Mouse (Mus musculus) CH12.LX (cell line): ENCODE results near the gene E330017A01Rik. TPM values are rescaled to one million over a fixed set of nuclear protein-coding genes. Genes with fewer than 3 reads are reported as not detected.
A peak's percentile ranks its signal among the peaks of the same experiment; 100 is the strongest.

Experiments used
- DNase-seq: peaks from one replicate; pipeline ENCODE4 v3.0.0-alpha.2; 2013; ENCODE audit errors: extremely low read depth
- H3K27ac ChIP-seq: 2 replicates; pipeline ENCODE4 v1.5.1; 2012; ENCODE audit warnings: low read depth, mild to moderate bottlenecking, control low read depth, moderate library complexity; ENCODE audit not compliant: insufficient read depth
- H3K27me3 ChIP-seq: replicated peaks from 2 replicates; pipeline ENCODE3; 2012; ENCODE audit warnings: inconsistent platforms
- H3K36me3 ChIP-seq, 2 experiments: replicated peaks in 1 of 2; 2 replicates each; pipeline versions ENCODE3 to v1.6.1; 2012; ENCODE audit warnings: inconsistent platforms in 1 of 2, low read length in 1 of 2, mild to moderate bottlenecking in 1 of 2, mixed read lengths in 1 of 2, moderate library complexity in 1 of 2; ENCODE audit not compliant: control insufficient read depth in 1 of 2, insufficient read depth in 1 of 2
- H3K4me1 ChIP-seq, 2 experiments: 2 replicates each; pipeline ENCODE4 v1.6.1; 2012; ENCODE audit warnings: inconsistent platforms in 1 of 2, moderate library complexity in 1 of 2; ENCODE audit not compliant: insufficient read depth in 2 of 2, control insufficient read depth in 1 of 2
- H3K4me2 ChIP-seq: 2 replicates; pipeline ENCODE4 v1.6.1; 2012; ENCODE audit warnings: low read depth, mild to moderate bottlenecking, control low read depth; ENCODE audit not compliant: poor library complexity, insufficient read depth, severe bottlenecking
- H3K4me3 ChIP-seq, 3 experiments: fragments of 150-350 bp in 1 of 3; sonication (generic) in 1 of 3; replicated peaks in 1 of 3; 2 replicates each; pipeline versions ENCODE3 to v1.5.1; 2011 to 2012; ENCODE audit warnings: low read depth in 2 of 3, low read length in 2 of 3, mild to moderate bottlenecking in 2 of 3, moderate library complexity in 2 of 3, control low read depth in 1 of 3, improper control_type of control experiment in 1 of 3, inconsistent platforms in 1 of 3, mixed read lengths in 1 of 3; ENCODE audit not compliant: poor library complexity in 1 of 3
- H3K79me2 ChIP-seq: replicated peaks from 2 replicates; pipeline ENCODE4 v1.6.1; 2012; ENCODE audit warnings: mild to moderate bottlenecking, moderate library complexity; ENCODE audit not compliant: control insufficient read depth, poor library complexity, insufficient read depth, severe bottlenecking; ENCODE audit errors: extremely low read depth
- H3K9ac ChIP-seq: 2 replicates; pipeline ENCODE4 v1.6.1; 2012; ENCODE audit warnings: low read depth, mild to moderate bottlenecking, control low read depth, moderate library complexity; ENCODE audit not compliant: insufficient read depth
- H3K9me3 ChIP-seq: replicated peaks from 2 replicates; pipeline ENCODE3; 2012; ENCODE audit warnings: low read length, inconsistent platforms, mixed read lengths
- CHD1 ChIP-seq: IDR thresholded peaks from 2 replicates; pipeline ENCODE4 v1.6.1; 2012; ENCODE audit warnings: low read depth, low read length, improper control_type of control experiment, inconsistent platforms
- CTCF ChIP-seq, 2 experiments: IDR thresholded peaks in 1 of 2; conservative IDR thresholded peaks in 1 of 2; 2 replicates each; pipeline ENCODE4 v1.5.1; 2011 to 2012; ENCODE audit warnings: low read depth in 2 of 2, low read length in 2 of 2, improper control_type of control experiment in 1 of 2, inconsistent platforms in 1 of 2, mild to moderate bottlenecking in 1 of 2, moderate library complexity in 1 of 2
- ELF1 ChIP-seq: IDR thresholded peaks from 2 replicates; pipeline ENCODE4 v1.6.1; 2014; ENCODE audit warnings: low read depth, mild to moderate bottlenecking, inconsistent platforms, low read length, improper control_type of control experiment
- HCFC1 ChIP-seq: IDR thresholded peaks from 2 replicates; pipeline ENCODE4 v1.6.1; 2012; ENCODE audit warnings: low read depth, mild to moderate bottlenecking, inconsistent platforms, low read length, improper control_type of control experiment
- IRF4 ChIP-seq: IDR thresholded peaks from 2 replicates; pipeline ENCODE4 v1.6.1; 2014; ENCODE audit warnings: low read depth, mild to moderate bottlenecking, inconsistent platforms, low read length, improper control_type of control experiment
- KAT2A ChIP-seq: IDR thresholded peaks from 2 replicates; pipeline ENCODE4 v1.6.1; 2012; ENCODE audit warnings: low read length, improper control_type of control experiment, inconsistent platforms; ENCODE audit not compliant: insufficient replicate concordance
- MAX ChIP-seq: IDR thresholded peaks from 2 replicates; pipeline ENCODE4 v1.6.1; 2011; ENCODE audit warnings: low read length, improper control_type of control experiment
- MAZ ChIP-seq: IDR thresholded peaks from 2 replicates; pipeline ENCODE4 v1.6.1; 2012; ENCODE audit warnings: low read depth, mild to moderate bottlenecking, inconsistent platforms, low read length, improper control_type of control experiment, moderate library complexity
- MXI1 ChIP-seq: IDR thresholded peaks from 2 replicates; pipeline ENCODE4 v1.6.1; 2011; ENCODE audit warnings: mild to moderate bottlenecking, low read depth, low read length, improper control_type of control experiment
- MYC ChIP-seq: IDR thresholded peaks from 2 replicates; pipeline ENCODE4 v1.6.1; 2011; ENCODE audit warnings: low read depth, mild to moderate bottlenecking, improper control_type of control experiment, low read length
- NRF1 ChIP-seq: IDR thresholded peaks from 2 replicates; pipeline ENCODE4 v1.6.1; 2014; ENCODE audit warnings: low read depth, mild to moderate bottlenecking, inconsistent platforms, low read length, improper control_type of control experiment, moderate library complexity
- PAX5 ChIP-seq: IDR thresholded peaks from 2 replicates; pipeline ENCODE4 v1.6.1; 2012; ENCODE audit warnings: low read length, inconsistent platforms, mixed read lengths
- POLR2A ChIP-seq: IDR thresholded peaks from 2 replicates; pipeline ENCODE4 v1.6.1; 2011; ENCODE audit warnings: low read depth, mild to moderate bottlenecking, improper control_type of control experiment, low read length
- POLR2AphosphoS2 ChIP-seq: IDR thresholded peaks from 2 replicates; pipeline ENCODE4 v1.6.1; 2011; ENCODE audit warnings: low read depth, low read length, improper control_type of control experiment
- RAD21 ChIP-seq: IDR thresholded peaks from 2 replicates; pipeline ENCODE4 v1.6.1; 2011; ENCODE audit warnings: low read depth, mild to moderate bottlenecking, low read length, improper control_type of control experiment, moderate library complexity
- RCOR1 ChIP-seq: conservative IDR thresholded peaks from 2 replicates; pipeline ENCODE4 v1.6.1; 2012; ENCODE audit warnings: low read depth, mild to moderate bottlenecking, inconsistent platforms, low read length, improper control_type of control experiment
- SMC3 ChIP-seq: IDR thresholded peaks from 2 replicates; pipeline ENCODE4 v1.6.1; 2011; ENCODE audit warnings: low read depth, low read length, improper control_type of control experiment
- TCF12 ChIP-seq: IDR thresholded peaks from 2 replicates; pipeline ENCODE4 v1.6.1; 2014; ENCODE audit warnings: low read depth, mild to moderate bottlenecking, inconsistent platforms, low read length, improper control_type of control experiment
- USF1 ChIP-seq: IDR thresholded peaks from 2 replicates; pipeline ENCODE4 v1.6.1; 2014; ENCODE audit warnings: low read depth, mild to moderate bottlenecking, inconsistent platforms, low read length, improper control_type of control experiment
- USF2 ChIP-seq: conservative IDR thresholded peaks from 2 replicates; pipeline ENCODE4 v1.6.1; 2011; ENCODE audit warnings: low read depth, low read length, improper control_type of control experiment
- ZNF384 ChIP-seq: IDR thresholded peaks from 2 replicates; pipeline ENCODE4 v1.6.1; 2012; ENCODE audit warnings: low read depth, low read length, improper control_type of control experiment, inconsistent platforms
- dilution Hi-C: fragments of 300-500 bp; cut with MboI; formaldehyde crosslinking; loops from 2 replicates; pipeline ENCODE4 v1.14.3; 2020; ENCODE audit warnings: low sequenced_read_pairs; ENCODE audit not compliant: extremely low pct_unique_long_range_greater_than_20kb, extremely low pct_ligation_motif_present
- in situ Hi-C: fragments of 300-500 bp; cut with MboI; formaldehyde crosslinking; loops from 3 replicates; pipeline ENCODE4 v1.14.3; 2019; ENCODE audit warnings: low sequenced_read_pairs, low pct_ligation_motif_present, low pct_unique_long_range_greater_than_20kb, mixed read lengths
- polyA plus RNA-seq: library from polyadenylated mRNA; unstranded; fragments of >175 nt; gene quantifications from 2 replicates; pipeline ENCODE4 v1.2.1, GENCODE M21; 2012; ENCODE audit warnings: low read depth; ENCODE audit not compliant: insufficient read length
- total RNA-seq, 2 experiments: library from RNA; depleted of rRNA; stranded (reverse); fragments of 300-350 nt in 1 of 2; fragments of >200 nt in 1 of 2; gene quantifications; 2 replicates each; pipeline ENCODE4 v1.2.3; 2012 to 2014

The E330017A01Rik gene
- total and polyA plus RNA-seq, 3 experiments = 0.21 TPM; not detected in 2

GRCm38 (mm10) chr16:58628336-58628680 is 10.2 kb downstream of the E330017A01Rik start:
- no peak overlapping the region for H3K4me3 ChIP-seq
- peaks cover 4 to 6% of the 10 kb centered on the region in 2 experiments; a peak in 2 of 4 replicates for H3K4me1 ChIP-seq
- DNase-seq = no peak
- no peak overlapping the region for H3K4me2 ChIP-seq
- H3K27ac ChIP-seq = no peak overlapping the region
- H3K27me3 ChIP-seq = no peaks in the 10 kb centered on the region
- H3K9me3 ChIP-seq = no peaks in the 10 kb centered on the region
- dilution Hi-C loops (no loop called here), in situ Hi-C loops (loop anchor here (5.0 to 25.0 kb wide), 2 partner anchors 39 to 1016 kb away; partner anchors contain the start of gene Cmss1)
- H3K79me2 ChIP-seq = no peaks in the 10 kb centered on the region
- H3K9ac ChIP-seq = no peak overlapping the region
- TF ChIP-seq RAD21 = no peak
- no peak for TF ChIP-seq USF2
- TF ChIP-seq NRF1 = no peak
- no peak for TF ChIP-seq RCOR1
- TF ChIP-seq CHD1 = no peak
- no peak for TF ChIP-seq KAT2A
- no peak for TF ChIP-seq IRF4
- no peak for TF ChIP-seq ELF1
- no peak for TF ChIP-seq MYC
- TF ChIP-seq SMC3 = no peak
- no peak for TF ChIP-seq USF1
- no peak for TF ChIP-seq PAX5
- TF ChIP-seq POLR2AphosphoS2 = no peak
- TF ChIP-seq TCF12 = no peak
- no peak for TF ChIP-seq ZNF384
- no peak for TF ChIP-seq MAZ
- TF ChIP-seq MXI1 = no peak
- no peak for TF ChIP-seq MAX
- TF ChIP-seq HCFC1 = no peak
- no peak for TF ChIP-seq POLR2A
- no peaks in the 10 kb centered on the region for H3K36me3 ChIP-seq

- Histone ChIP-seq H3K9ac (no peak overlapping the region), H3K4me3 (no peak overlapping the region), H3K36me3 (no peaks in the 10 kb centered on the region), H3K4me2 (no peak overlapping the region), H3K4me1 (peaks cover 4 to 6% of the 10 kb centered on the region in 2 experiments; a peak in 2 of 4 replicates), H3K27me3 (no peaks in the 10 kb centered on the region), H3K9me3 (no peaks in the 10 kb centered on the region), H3K79me2 (no peaks in the 10 kb centered on the region), H3K27ac (no peak overlapping the region)
- TF ChIP-seq SMC3 (peak; percentile 65), CTCF (conservative IDR thresholded peaks at IDR 0.05 in 1 of 2, IDR thresholded peaks at IDR 0.05 in 1 of 2; ENCODE audit: low read depth in 2 of 2, low read length in 2 of 2) (peak in 1 of 2 experiments; percentile 62; a peak in 2 of 4 replicates), RAD21 (peak; percentile 76), IRF4 (no peak)
- dilution Hi-C loops (no loop called here), in situ Hi-C loops (loop anchor here (5.0 to 25.0 kb wide), 2 partner anchors 40 to 1015 kb away; partner anchors contain the start of gene Cmss1)
- DNase-seq = no peak
Measured at GRCm38 (mm10) chr16:58627597-58628335, 10.8 kb downstream of the E330017A01Rik start.
